Mouse (Mus musculus) lung, embryonic 16.5 days (tissue): ENCODE data around the gene Ccr7. TPM values are rescaled to one million over a fixed set of nuclear protein-coding genes. Genes with fewer than 3 reads are reported as not detected.

ENCODE experiments used
- ATAC-seq: fragments of 200-750 bp; cut with Nextera tagmentation; 2 replicates; pipeline ENCODE4 v1.8.0; 2017; ENCODE audit warnings: low read depth, mild to moderate bottlenecking, moderate library complexity
- H3K27ac ChIP-seq: fragments of 300-500 bp; sonication (generic); 2 replicates; pipeline ENCODE4 v1.5.1; 2014; ENCODE audit warnings: mild to moderate bottlenecking, control low read depth, low read length
- H3K27me3 ChIP-seq: fragments of 300-500 bp; sonication (generic); 2 replicates; pipeline ENCODE4 v1.6.1; 2014; ENCODE audit warnings: low read depth, low read length, mixed read lengths; ENCODE audit not compliant: control insufficient read depth, insufficient read depth
- H3K36me3 ChIP-seq: fragments of 300-500 bp; sonication (generic); 2 replicates; pipeline ENCODE4 v1.6.1; 2014; ENCODE audit warnings: low read length; ENCODE audit not compliant: control insufficient read depth, insufficient read depth
- H3K4me1 ChIP-seq: fragments of 300-500 bp; sonication (generic); replicated peaks from 2 replicates; pipeline ENCODE4 v1.6.1; 2014; ENCODE audit warnings: low read length, mixed read lengths; ENCODE audit not compliant: control insufficient read depth, insufficient read depth
- H3K4me2 ChIP-seq: fragments of 300-500 bp; sonication (generic); 2 replicates; pipeline ENCODE4 v1.6.1; 2014; ENCODE audit warnings: low read depth, low read length, control low read depth
- H3K4me3 ChIP-seq: fragments of 300-500 bp; sonication (generic); 2 replicates; pipeline ENCODE4 v1.5.1; 2014; ENCODE audit warnings: mild to moderate bottlenecking, low read length, control low read depth
- H3K9ac ChIP-seq: fragments of 300-500 bp; sonication (generic); 2 replicates; pipeline ENCODE4 v1.6.1; 2014; ENCODE audit warnings: low read length, control low read depth
- H3K9me3 ChIP-seq: fragments of 300-500 bp; sonication (generic); 2 replicates; pipeline ENCODE4 v1.6.1; 2016; ENCODE audit warnings: low read length; ENCODE audit not compliant: control insufficient read depth
- WGBS: fragments of 180-500 bp; shearing (Covaris S2); extraction: QIAGEN DNeasy Blood & Tissue Kit; methylation state at CpG from one replicate; pipeline ENCODE4 v1.1.7; 2014; 5-methylcytosine and 5-hydroxymethylcytosine counted together
- polyA plus RNA-seq: library from polyadenylated mRNA; unstranded; fragments of >200 nt; fragmentation: Nextera tagmentation; extraction: Ambion mirVana; gene quantifications from 2 replicates; pipeline ENCODE4 v1.2.1, GENCODE M21; 2015

Gene Ccr7
- polyA plus RNA-seq, 1 experiment from 2014 or later, result 0.18 TPM

GRCm38 (mm10) chr11:99148896-99149703 is 5.8 kb downstream of the Ccr7 start:
- ATAC-seq, result peak; percentile 17; the same call in 1 of the 2 replicates
- Histone ChIP-seq H3K4me3 (no peak overlapping the region), H3K27ac (peak overlapping the region; percentile 45), H3K9ac (no peak overlapping the region), H3K4me1 (peaks cover 31% of the 10 kb centered on the region), H3K36me3 (no peaks in the 10 kb centered on the region), H3K9me3 (no peaks in the 10 kb centered on the region), H3K4me2 (0 out of 2 replicates have a peak overlapping the region, but pooled peaks have one; percentile 21), H3K27me3 (no peaks in the 10 kb centered on the region)
- WGBS, result 10% methylated on average over 16 of the region's 16 CpGs

GRCm38 (mm10) chr11:99148400-99148799 is 6.5 kb downstream of the Ccr7 start:
- ATAC-seq, result no peak; the same call in 1 of the 2 replicates
- H3K27ac ChIP-seq, result peak overlapping the region; percentile 94
- H3K4me2 ChIP-seq, result no peak overlapping the region
- no peaks in the 10 kb centered on the region for H3K9me3 ChIP-seq
- H3K4me1 ChIP-seq, result peaks cover 36% of the 10 kb centered on the region
- no peak overlapping the region for H3K4me3 ChIP-seq
- H3K9ac ChIP-seq, result no peak overlapping the region
- H3K27me3 ChIP-seq, result no peaks in the 10 kb centered on the region
- no peaks in the 10 kb centered on the region for H3K36me3 ChIP-seq
- 47% methylated on average over 8 of the region's 8 CpGs for WGBS

GRCm38 (mm10) chr11:99147920-99148289 is 7.0 kb downstream of the Ccr7 start:
- WGBS, result 29% methylated on average over 4 of the region's 4 CpGs
- no peaks in the 10 kb centered on the region for H3K27me3 ChIP-seq
- H3K36me3 ChIP-seq, result no peaks in the 10 kb centered on the region
- ATAC-seq, result peak; percentile 59
- H3K9me3 ChIP-seq, result no peaks in the 10 kb centered on the region
- peak overlapping the region; percentile 94 for H3K27ac ChIP-seq
- no peak overlapping the region for H3K4me3 ChIP-seq
- 0 out of 2 replicates have a peak overlapping the region, but pooled peaks have one; percentile 14 for H3K9ac ChIP-seq
- peaks cover 40% of the 10 kb centered on the region for H3K4me1 ChIP-seq
- H3K4me2 ChIP-seq, result no peak overlapping the region

- H3K4me2 ChIP-seq, result no peak overlapping the region
- H3K36me3 ChIP-seq, result no peaks in the 10 kb centered on the region
- WGBS, result 18% methylated on average over 17 of the region's 17 CpGs
- H3K9ac ChIP-seq, result no peak overlapping the region
- no peak overlapping the region for H3K4me3 ChIP-seq
- H3K27me3 ChIP-seq, result no peaks in the 10 kb centered on the region
- ATAC-seq, result peak; percentile 62
- H3K4me1 ChIP-seq, result peaks cover 46% of the 10 kb centered on the region
- H3K27ac ChIP-seq, result peak overlapping the region; percentile 94
- H3K9me3 ChIP-seq, result no peaks in the 10 kb centered on the region
These were observed 7.6 kb downstream of the Ccr7 start for GRCm38 (mm10) chr11:99147041-99147919.

GRCm38 (mm10) chr11:99146558-99146957 is 8.3 kb downstream of the Ccr7 start:
- no peaks in the 10 kb centered on the region for H3K27me3 ChIP-seq
- ATAC-seq, result no peak
- no peaks in the 10 kb centered on the region for H3K9me3 ChIP-seq
- H3K9ac ChIP-seq, result no peak overlapping the region
- H3K27ac ChIP-seq, result peak overlapping the region; percentile 94
- H3K4me3 ChIP-seq, result no peak overlapping the region
- 66% methylated on average over 6 of the region's 6 CpGs for WGBS
- no peaks in the 10 kb centered on the region for H3K36me3 ChIP-seq
- no peak overlapping the region for H3K4me2 ChIP-seq
- H3K4me1 ChIP-seq, result peaks cover 52% of the 10 kb centered on the region

GRCm38 (mm10) chr11:99145765-99146164 is 9.1 kb downstream of the Ccr7 start:
- Histone ChIP-seq H3K27me3 (no peaks in the 10 kb centered on the region), H3K9me3 (no peaks in the 10 kb centered on the region), H3K4me1 (peaks cover 52% of the 10 kb centered on the region), H3K4me2 (no peak overlapping the region), H3K36me3 (no peaks in the 10 kb centered on the region), H3K9ac (no peak overlapping the region), H3K4me3 (no peak overlapping the region), H3K27ac (no peak overlapping the region)
- WGBS, result 95% methylated on average over 16 of the region's 16 CpGs
- no peak for ATAC-seq

- no peak overlapping the region for H3K4me2 ChIP-seq
- 64% methylated on average over 23 of the region's 23 CpGs for WGBS
These were observed 9.9 kb downstream of the Ccr7 start for GRCm38 (mm10) chr11:99144940-99145339.

GRCm38 (mm10) chr11:99144456-99144855 is 10.4 kb downstream of the Ccr7 start:
- Histone ChIP-seq H3K27me3 (no peaks in the 10 kb centered on the region), H3K4me3 (no peak overlapping the region), H3K4me1 (peaks cover 48% of the 10 kb centered on the region), H3K4me2 (no peak overlapping the region), H3K9ac (no peak overlapping the region), H3K36me3 (no peaks in the 10 kb centered on the region), H3K9me3 (no peaks in the 10 kb centered on the region), H3K27ac (no peak overlapping the region)
- 61% methylated on average over 5 of the region's 5 CpGs for WGBS
- ATAC-seq, result no peak

More at GRCm38 (mm10) chr11:99144940-99145339, 9.9 kb downstream of the Ccr7 start:
- Histone ChIP-seq H3K36me3 (no peaks in the 10 kb centered on the region), H3K9me3 (no peaks in the 10 kb centered on the region), H3K27ac (no peak overlapping the region), H3K4me3 (no peak overlapping the region), H3K4me1 (peaks cover 52% of the 10 kb centered on the region), H3K27me3 (no peaks in the 10 kb centered on the region), H3K9ac (no peak overlapping the region)
- ATAC-seq, result no peak
